Mouse (Mus musculus): ENCODE data around the gene Frmpd4. TPM values are rescaled to one million over a fixed set of nuclear protein-coding genes. Genes with fewer than 3 reads are reported as not detected.

Frmpd4 gene
- 0.26 and 0.48 TPM in 2 replicates for polyA plus RNA-seq (2015; fragmentation: Nextera tagmentation; extraction: Ambion mirVana)

DNA sequence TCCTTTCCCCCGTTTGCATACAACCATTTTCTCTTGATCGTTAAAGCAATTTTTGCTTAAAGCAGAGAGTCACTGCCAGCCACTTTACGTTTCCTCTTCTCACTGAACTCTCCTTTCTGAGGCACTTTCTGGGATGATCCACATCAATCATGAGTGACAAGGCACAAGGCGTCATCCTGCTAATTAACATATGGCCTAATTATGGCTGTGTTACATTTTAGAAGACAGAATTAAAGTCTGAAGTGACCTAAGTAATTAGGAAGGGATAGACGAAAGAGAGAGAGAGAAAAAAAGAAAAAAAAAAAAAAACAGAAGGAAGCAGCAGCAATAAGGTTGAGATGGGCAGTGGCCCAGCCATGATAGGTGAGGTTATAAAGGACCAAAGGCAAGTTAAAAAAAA lies at the start of gene Frmpd4:
TSS of gene Frmpd4 (minus strand) at position 101 of the 400 bp plus-strand sequence.
- no peak within 1 kb of the TSS for H3K4me2 ChIP-seq (replicated peaks)
- no peak within 1 kb of the TSS for H3K9ac ChIP-seq
- H3K36me3 ChIP-seq, result no peaks in the 10 kb centered on the region
- no peaks in the 10 kb centered on the region for H3K4me1 ChIP-seq
- no peak for ATAC-seq (ENCODE audit: insufficient number of reproducible peaks, low FRiP score, low TSS enrichment, low read depth)
- H3K27ac ChIP-seq (replicated peaks), result no peak within 1 kb of the TSS
- H3K9me3 ChIP-seq (replicated peaks), result no peaks in the 10 kb centered on the region
- no peaks in the 10 kb centered on the region; the same call in 1 of the 2 replicates for H3K27me3 ChIP-seq
- WGBS, result 74% methylated on average over 5 of the region's 5 CpGs
- H3K4me3 ChIP-seq (replicated peaks), result no peak within 1 kb of the TSS

GRCm38 (mm10) chrX:168595193-168595592 lies 18.2 kb upstream of the Frmpd4 start:
- no peak for ATAC-seq (ENCODE audit: insufficient number of reproducible peaks, low FRiP score, low TSS enrichment, low read depth)

DNA sequence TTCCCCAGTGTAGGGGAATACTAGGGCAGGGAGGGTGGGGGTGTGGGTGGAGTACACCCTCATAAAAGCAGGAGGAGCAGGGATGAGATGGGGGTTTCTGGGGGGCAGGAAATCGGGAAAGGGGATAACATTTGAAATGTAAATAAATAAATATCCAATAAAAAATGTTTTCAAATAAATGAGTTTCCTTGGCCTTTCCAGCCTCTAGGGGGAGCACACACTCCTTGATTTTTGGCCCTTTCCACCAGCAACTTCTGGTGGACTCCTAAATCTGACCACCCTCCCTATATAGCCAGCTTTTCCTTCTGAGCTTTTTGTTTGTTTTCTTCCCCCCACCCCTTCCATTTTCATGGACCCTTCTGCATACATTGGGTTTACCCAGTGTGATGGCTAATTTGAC lies 7.3 kb upstream of the Frmpd4 start:
- H3K4me3 ChIP-seq (replicated peaks), result no peak overlapping the region
- WGBS, result 50% methylated on average over 1 of the region's 1 CpGs
- no peaks in the 10 kb centered on the region for H3K36me3 ChIP-seq
- no peaks in the 10 kb centered on the region for H3K9me3 ChIP-seq (replicated peaks)
- no peak overlapping the region for H3K4me2 ChIP-seq (replicated peaks)
- ATAC-seq (ENCODE audit: insufficient number of reproducible peaks, low FRiP score, low TSS enrichment, low read depth), result no peak
- no peaks in the 10 kb centered on the region for H3K27me3 ChIP-seq
- no peak overlapping the region for H3K27ac ChIP-seq (replicated peaks)
- H3K9ac ChIP-seq, result no peak overlapping the region
- no peaks in the 10 kb centered on the region for H3K4me1 ChIP-seq

More at GRCm38 (mm10) chrX:168595193-168595592, 18.2 kb upstream of the Frmpd4 start:
- Histone ChIP-seq H3K27me3 (0 out of 2 replicates have a peak, but pooled peaks cover 6% of the 10 kb centered on the region), H3K9me3 (replicated peaks) (no peaks in the 10 kb centered on the region), H3K4me1 (no peaks in the 10 kb centered on the region), H3K27ac (replicated peaks) (no peak overlapping the region), H3K36me3 (no peaks in the 10 kb centered on the region), H3K9ac (no peak overlapping the region), H3K4me2 (replicated peaks) (no peak overlapping the region), H3K4me3 (replicated peaks) (no peak overlapping the region)
- 51% methylated on average over 5 of the region's 5 CpGs for WGBS

- Histone ChIP-seq H3K4me2 (replicated peaks) (no peak overlapping the region), H3K4me1 (no peaks in the 10 kb centered on the region), H3K27me3 (no peaks in the 10 kb centered on the region; the same call in 1 of the 2 replicates), H3K27ac (replicated peaks) (no peak overlapping the region), H3K4me3 (replicated peaks) (no peak overlapping the region), H3K9me3 (replicated peaks) (no peaks in the 10 kb centered on the region), H3K9ac (no peak overlapping the region), H3K36me3 (no peaks in the 10 kb centered on the region)
- 68% methylated on average over 4 of the region's 4 CpGs for WGBS
- no peak for ATAC-seq (ENCODE audit: insufficient number of reproducible peaks, low FRiP score, low TSS enrichment, low read depth)
Observed at GRCm38 (mm10) chrX:168571808-168572207, 5.2 kb downstream of the Frmpd4 start.

- Histone ChIP-seq H3K9ac (no peak overlapping the region), H3K4me1 (no peaks in the 10 kb centered on the region), H3K4me3 (replicated peaks) (no peak overlapping the region), H3K4me2 (replicated peaks) (no peak overlapping the region), H3K36me3 (no peaks in the 10 kb centered on the region), H3K27me3 (no peaks in the 10 kb centered on the region; the same call in 1 of the 2 replicates), H3K9me3 (replicated peaks) (no peaks in the 10 kb centered on the region), H3K27ac (replicated peaks) (no peak overlapping the region)
- WGBS, result 80% methylated on average over 5 of the region's 5 CpGs
- no peak for ATAC-seq (ENCODE audit: insufficient number of reproducible peaks, low FRiP score, low TSS enrichment, low read depth)
Observed at GRCm38 (mm10) chrX:168569231-168569630, 7.8 kb downstream of the Frmpd4 start.

- Histone ChIP-seq H3K9me3 (replicated peaks) (no peaks in the 10 kb centered on the region), H3K4me1 (no peaks in the 10 kb centered on the region), H3K36me3 (no peaks in the 10 kb centered on the region), H3K27ac (replicated peaks) (no peak overlapping the region), H3K4me3 (replicated peaks) (no peak overlapping the region), H3K4me2 (replicated peaks) (no peak overlapping the region), H3K27me3 (no peaks in the 10 kb centered on the region), H3K9ac (no peak overlapping the region)
- no peak for ATAC-seq (ENCODE audit: insufficient number of reproducible peaks, low FRiP score, low TSS enrichment, low read depth)
- WGBS, result 38% methylated on average over 1 of the region's 1 CpGs
Observed at GRCm38 (mm10) chrX:168505254-168505653, 71.8 kb downstream of the Frmpd4 start.

DNA sequence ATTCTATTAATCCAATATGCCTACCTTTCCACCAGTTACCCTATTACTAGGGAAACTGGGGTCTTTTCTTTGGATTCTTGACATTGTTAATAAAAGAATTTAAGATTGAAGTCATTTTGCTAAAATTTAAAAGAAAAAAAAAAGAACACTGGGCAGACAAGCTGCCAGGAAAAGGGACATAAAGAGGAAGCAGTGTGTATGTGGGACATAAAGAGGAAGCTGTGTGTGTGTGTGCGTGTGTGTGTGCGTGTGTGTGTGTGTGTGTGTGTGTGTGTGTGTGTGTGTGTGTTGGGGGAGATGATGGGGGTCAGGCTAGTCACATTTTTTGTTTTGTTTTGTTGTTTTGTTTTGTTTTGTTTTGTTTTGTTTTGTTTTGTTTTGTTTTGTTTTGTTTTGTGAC lies 121.8 kb downstream of the Frmpd4 start:
- Histone ChIP-seq H3K27me3 (no peaks in the 10 kb centered on the region), H3K27ac (replicated peaks) (no peak overlapping the region), H3K4me1 (no peaks in the 10 kb centered on the region), H3K4me2 (replicated peaks) (no peak overlapping the region), H3K9me3 (replicated peaks) (no peaks in the 10 kb centered on the region), H3K4me3 (replicated peaks) (no peak overlapping the region), H3K36me3 (no peaks in the 10 kb centered on the region), H3K9ac (no peak overlapping the region)
- 88% methylated on average over 2 of the region's 2 CpGs for WGBS
- no peak for ATAC-seq (ENCODE audit: insufficient number of reproducible peaks, low FRiP score, low TSS enrichment, low read depth)

DNA sequence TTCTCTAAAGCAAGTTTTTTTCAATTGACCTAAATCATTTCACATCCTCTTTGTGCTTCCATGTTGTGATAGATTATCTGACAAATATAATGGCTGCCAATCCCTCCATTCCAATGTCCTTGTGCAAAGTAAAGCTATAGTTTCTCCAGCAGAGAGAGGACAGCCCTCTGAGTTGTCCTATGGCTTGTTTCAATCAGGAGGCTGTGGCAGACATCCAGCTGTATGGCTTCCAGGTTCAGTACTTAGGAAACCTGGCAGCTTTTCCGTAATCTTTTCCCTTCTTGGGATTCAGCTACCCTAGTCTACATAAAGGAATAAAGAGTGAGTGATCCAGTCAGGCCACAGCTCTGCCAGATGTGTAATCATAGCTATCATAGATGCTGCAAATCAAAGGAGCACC lies 145.8 kb downstream of the Frmpd4 start:
- WGBS, result 67% methylated on average over 1 of the region's 1 CpGs
- H3K9me3 ChIP-seq (replicated peaks), result no peaks in the 10 kb centered on the region
- no peak overlapping the region for H3K9ac ChIP-seq
- H3K4me2 ChIP-seq (replicated peaks), result no peak overlapping the region
- ATAC-seq (ENCODE audit: insufficient number of reproducible peaks, low FRiP score, low TSS enrichment, low read depth), result no peak
- H3K36me3 ChIP-seq, result no peaks in the 10 kb centered on the region
- peaks cover 5% of the 10 kb centered on the region; the same call in 1 of the 2 replicates for H3K27me3 ChIP-seq
- H3K4me3 ChIP-seq (replicated peaks), result no peak overlapping the region
- no peak overlapping the region for H3K27ac ChIP-seq (replicated peaks)
- H3K4me1 ChIP-seq, result no peaks in the 10 kb centered on the region

GRCm38 (mm10) chrX:168429814-168430213 lies 147.2 kb downstream of the Frmpd4 start:
- no peaks in the 10 kb centered on the region for H3K9me3 ChIP-seq (replicated peaks)
- ATAC-seq (ENCODE audit: insufficient number of reproducible peaks, low FRiP score, low TSS enrichment, low read depth), result no peak
- H3K4me3 ChIP-seq (replicated peaks), result no peak overlapping the region
- H3K9ac ChIP-seq, result no peak overlapping the region
- no peaks in the 10 kb centered on the region for H3K36me3 ChIP-seq
- no peak overlapping the region for H3K4me2 ChIP-seq (replicated peaks)
- no peak overlapping the region for H3K27ac ChIP-seq (replicated peaks)
- 93% methylated on average over 4 of the region's 4 CpGs for WGBS
- no peaks in the 10 kb centered on the region for H3K4me1 ChIP-seq
- H3K27me3 ChIP-seq, result peaks cover 5% of the 10 kb centered on the region; the same call in 1 of the 2 replicates

- 23% methylated on average over 3 of the region's 3 CpGs for WGBS
- ATAC-seq (ENCODE audit: insufficient number of reproducible peaks, low FRiP score, low TSS enrichment, low read depth), result no peak
Observed at GRCm38 (mm10) chrX:168415403-168415802, 161.6 kb downstream of the Frmpd4 start.

DNA sequence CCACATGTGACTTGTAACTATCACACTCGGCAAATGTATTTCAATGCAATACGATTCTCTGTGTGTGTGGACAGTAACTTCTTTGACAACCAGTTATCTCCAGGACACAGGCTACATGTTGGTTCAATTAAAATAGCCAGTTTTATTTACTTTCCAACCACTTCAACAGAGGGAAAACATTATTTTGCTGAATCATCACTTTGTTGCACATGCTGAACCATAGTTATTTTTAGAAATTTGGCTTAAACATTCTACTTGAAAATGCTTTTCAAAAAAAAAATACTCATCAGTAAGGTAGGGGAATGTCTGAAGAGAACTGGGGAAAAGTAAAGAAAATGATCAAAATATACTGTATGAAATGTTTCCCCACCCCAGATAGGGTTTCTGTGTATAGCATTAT lies 173.5 kb downstream of the Frmpd4 start:
- Histone ChIP-seq H3K4me1 (no peaks in the 10 kb centered on the region), H3K4me2 (replicated peaks) (no peak overlapping the region), H3K9ac (no peak overlapping the region), H3K9me3 (replicated peaks) (no peaks in the 10 kb centered on the region), H3K27me3 (no peaks in the 10 kb centered on the region; the same call in 1 of the 2 replicates), H3K36me3 (no peaks in the 10 kb centered on the region), H3K27ac (replicated peaks) (no peak overlapping the region), H3K4me3 (replicated peaks) (no peak overlapping the region)
- WGBS, result 56% methylated on average over 2 of the region's 2 CpGs
- no peak for ATAC-seq (ENCODE audit: insufficient number of reproducible peaks, low FRiP score, low TSS enrichment, low read depth)

More at GRCm38 (mm10) chrX:168415403-168415802, 161.6 kb downstream of the Frmpd4 start:
- no peak overlapping the region for H3K9ac ChIP-seq
- H3K4me2 ChIP-seq (replicated peaks), result no peak overlapping the region
- no peaks in the 10 kb centered on the region for H3K27me3 ChIP-seq
- no peaks in the 10 kb centered on the region for H3K36me3 ChIP-seq
- H3K9me3 ChIP-seq (replicated peaks), result no peaks in the 10 kb centered on the region
- H3K4me1 ChIP-seq, result no peaks in the 10 kb centered on the region
- no peak overlapping the region for H3K27ac ChIP-seq (replicated peaks)
- no peak overlapping the region for H3K4me3 ChIP-seq (replicated peaks)

GRCm38 (mm10) chrX:168350431-168350830 lies 226.6 kb downstream of the Frmpd4 start:
- H3K9me3 ChIP-seq (replicated peaks), result no peaks in the 10 kb centered on the region
- no peak overlapping the region for H3K4me3 ChIP-seq (replicated peaks)
- no peak overlapping the region for H3K9ac ChIP-seq
- no peak overlapping the region for H3K4me2 ChIP-seq (replicated peaks)
- 66% methylated on average over 2 of the region's 2 CpGs for WGBS
- H3K27ac ChIP-seq (replicated peaks), result no peak overlapping the region
- no peaks in the 10 kb centered on the region for H3K4me1 ChIP-seq
- H3K36me3 ChIP-seq, result no peaks in the 10 kb centered on the region
- ATAC-seq (ENCODE audit: insufficient number of reproducible peaks, low FRiP score, low TSS enrichment, low read depth), result no peak
- no peaks in the 10 kb centered on the region for H3K27me3 ChIP-seq
